Mouse (Mus musculus): ENCODE data around the gene Klf14.

The Klf14 gene

DNA sequence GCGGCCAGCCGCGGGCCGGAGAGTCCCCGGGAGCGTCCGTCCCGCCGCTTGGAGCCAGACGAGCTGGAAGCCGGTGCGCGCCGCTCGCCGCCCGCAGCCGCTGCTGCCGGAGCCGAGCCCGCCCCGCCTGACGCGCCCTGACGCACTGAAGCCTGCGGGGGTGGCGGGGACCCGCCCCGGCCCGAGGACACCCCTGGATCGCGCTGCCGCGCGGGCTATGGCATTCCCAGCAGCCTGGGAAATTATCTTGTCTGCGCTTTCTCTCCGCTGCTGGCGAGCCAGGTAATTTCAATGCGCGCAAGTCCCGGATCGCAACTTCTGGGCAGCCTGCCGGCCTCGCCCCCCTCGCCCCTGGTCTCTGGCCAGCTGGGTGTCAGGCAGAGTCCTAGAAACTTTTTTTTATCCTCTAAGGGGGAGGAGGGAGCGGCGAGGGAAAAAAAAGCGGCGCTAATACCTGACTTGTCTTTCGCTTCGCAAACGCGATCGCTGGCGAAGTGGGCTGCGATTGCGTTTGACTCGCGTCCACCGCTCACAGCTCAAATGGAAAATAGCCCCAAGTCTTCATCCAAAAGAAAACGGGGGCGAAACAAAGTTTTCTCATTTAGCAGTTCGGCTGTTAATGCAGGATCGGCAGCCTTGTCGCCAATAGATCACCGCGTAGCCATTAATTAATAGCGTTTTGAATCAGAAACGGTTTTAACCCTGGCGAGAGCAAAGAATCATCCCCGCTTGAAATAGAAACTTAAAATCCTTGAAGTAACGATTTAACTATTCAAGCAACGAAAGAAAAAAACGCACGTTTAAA, at the start of gene Klf14:
TSS of gene Klf14 (minus strand) at position 343 of the 805 bp plus-strand sequence.
- in situ Hi-C loops (cut with MboI, MseI), result no loop called here

- in situ Hi-C loops (cut with MboI, MseI), result no loop called here
Observed at GRCm38 (mm10) chr6:31006111-31006600, 47.3 kb upstream of the Klf14 start.

- in situ Hi-C loops (cut with MboI, MseI), result loop anchor here (10.0 kb wide), 1 partner anchor 252 kb away; no protein-coding TSS in a partner anchor
Observed at GRCm38 (mm10) chr6:30986393-30986792, 27.5 kb upstream of the Klf14 start.

GRCm38 (mm10) chr6:30983021-30983420, 24.1 kb upstream of the Klf14 start:
- in situ Hi-C loops (cut with MboI, MseI), result loop anchor here (10.0 kb wide), 1 partner anchor 248 kb away; no protein-coding TSS in a partner anchor

- in situ Hi-C loops (cut with MboI, MseI), result loop anchor here (10.0 kb wide), 1 partner anchor 248 kb away; no protein-coding TSS in a partner anchor
Observed at GRCm38 (mm10) chr6:30982372-30982980, 23.6 kb upstream of the Klf14 start.

DNA sequence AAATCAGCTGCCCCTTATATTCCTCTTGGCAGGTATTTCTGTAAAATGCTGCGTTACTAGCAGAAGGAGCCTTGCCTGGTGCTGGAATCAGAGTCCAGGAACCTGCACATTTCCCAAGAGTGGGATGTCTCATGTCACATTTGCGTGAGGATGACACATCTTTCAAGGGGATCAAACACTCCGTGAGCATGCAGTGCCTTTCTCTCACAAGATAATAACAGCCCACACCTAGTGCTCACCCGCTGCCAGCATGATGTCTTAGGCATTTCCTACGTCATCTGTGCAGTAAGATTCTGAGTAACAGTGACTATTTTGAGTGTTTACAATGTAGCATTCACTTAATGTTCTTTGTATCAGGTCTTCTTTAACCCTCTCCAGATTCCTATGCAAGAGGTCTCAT, 22.5 kb upstream of the Klf14 start:
- in situ Hi-C loops (cut with MboI, MseI), result loop anchor here (10.0 kb wide), 1 partner anchor 247 kb away; no protein-coding TSS in a partner anchor

DNA sequence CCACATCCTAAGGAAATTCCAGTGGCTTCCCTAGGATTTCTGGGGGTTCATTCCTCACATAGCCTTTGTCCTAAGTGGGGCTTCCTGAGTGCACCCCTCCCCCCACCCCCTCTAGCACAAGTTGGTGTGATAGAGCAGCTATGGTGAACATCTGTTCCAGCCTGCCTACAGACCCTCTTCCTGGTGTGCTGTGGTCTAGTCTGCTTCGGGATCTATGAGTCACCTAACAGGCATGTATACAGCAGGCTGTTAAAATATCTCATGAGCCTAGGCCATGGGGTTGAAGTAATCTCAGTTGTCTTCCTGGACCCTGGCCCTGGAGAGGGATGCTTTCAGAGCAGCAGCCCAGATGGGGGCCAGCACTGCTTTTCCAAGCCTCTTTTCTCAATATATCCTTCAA, 19.7 kb upstream of the Klf14 start:
- in situ Hi-C loops (cut with MboI, MseI), result loop anchor here (5.0 kb wide), 1 partner anchor 456 kb away; no protein-coding TSS in a partner anchor

- in situ Hi-C loops (cut with MboI, MseI), result no loop called here
Observed at GRCm38 (mm10) chr6:30972121-30972520, 13.2 kb upstream of the Klf14 start.

GRCm38 (mm10) chr6:30957784-30958735, 818 bp downstream of the Klf14 start:
- in situ Hi-C loops (cut with MboI, MseI), result no loop called here

DNA sequence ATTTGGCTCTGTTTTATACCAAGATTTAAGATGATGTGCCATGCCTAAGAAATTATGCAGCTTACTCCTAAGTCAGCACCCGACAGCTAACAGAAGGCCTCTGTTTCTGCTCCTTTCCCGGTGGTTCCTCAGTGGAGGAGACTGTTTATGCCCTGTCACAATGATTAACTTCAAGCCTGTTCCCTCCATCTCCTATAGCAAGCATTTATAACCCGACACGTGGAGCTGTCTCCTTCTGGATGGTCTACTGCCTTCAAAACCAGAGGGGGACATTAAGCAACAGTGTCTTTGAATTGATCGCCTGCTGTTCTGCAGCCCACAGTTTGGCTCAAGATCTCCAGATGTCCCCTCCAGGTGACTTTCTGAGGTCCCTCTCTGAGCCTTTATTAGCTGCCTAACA, 19.6 kb downstream of the Klf14 start:
- in situ Hi-C loops (cut with MboI, MseI), result no loop called here

DNA sequence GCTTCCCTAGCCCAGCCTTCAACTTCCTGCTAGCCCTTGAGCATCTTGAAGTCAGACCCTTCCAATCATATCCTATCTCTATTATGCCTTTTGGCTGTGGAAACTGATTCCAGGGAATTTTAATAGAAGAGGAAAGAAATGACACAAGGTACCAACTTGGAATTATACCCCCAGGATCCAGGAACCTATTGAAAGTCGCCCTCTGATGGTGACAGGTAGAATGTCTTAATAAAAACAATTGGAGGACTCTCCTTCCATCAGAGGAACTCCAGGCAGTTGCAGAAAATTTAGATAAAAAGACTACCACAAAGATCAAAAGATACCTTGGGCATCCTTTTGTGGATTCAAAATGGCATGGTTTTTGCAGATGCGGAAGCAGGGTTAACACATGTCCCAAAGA, 36.1 kb downstream of the Klf14 start:
- in situ Hi-C loops (cut with MboI, MseI), result no loop called here

DNA sequence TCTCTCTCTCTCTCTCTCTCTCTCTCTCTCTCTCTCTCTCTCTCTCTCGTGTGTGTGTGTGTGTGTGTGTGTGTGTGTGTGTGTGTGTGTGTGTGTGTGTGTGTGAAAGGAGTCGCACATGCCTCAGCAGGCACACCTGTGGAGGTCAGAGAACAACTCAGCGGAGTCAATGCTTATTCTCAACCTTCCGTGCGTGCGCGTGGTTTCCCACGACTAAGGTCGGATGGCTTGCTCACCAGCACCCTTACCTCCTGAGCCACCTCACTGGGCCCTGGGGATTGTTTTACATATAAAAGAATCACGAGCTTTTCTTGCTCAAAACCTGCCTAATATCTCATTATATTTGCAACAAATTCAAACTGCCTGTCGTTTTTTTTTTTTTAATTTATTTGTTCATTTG, 37.1 kb downstream of the Klf14 start:
- in situ Hi-C loops (cut with MboI, MseI), result no loop called here

GRCm38 (mm10) chr6:30920834-30921675, 37.8 kb downstream of the Klf14 start:
- in situ Hi-C loops (cut with MboI, MseI), result no loop called here

- in situ Hi-C loops (cut with MboI, MseI), result no loop called here
Observed at GRCm38 (mm10) chr6:30915473-30915872, 43.4 kb downstream of the Klf14 start, which contains the start of gene Tsga13. Gene Tsga13 (minus strand): TSS chr6:30915573.

- in situ Hi-C loops (cut with MboI, MseI), result no loop called here
Observed at GRCm38 (mm10) chr6:30907970-30908369, 50.9 kb downstream of the Klf14 start.

All from T-helper 2 cell (primary cell).